Mouse (Mus musculus) CD4-positive helper T cell, adult 2 months (primary cell): ENCODE data around the gene Fam198a.
"Not testable (repeated sequence)": the region's sequence is repeated elsewhere in the genome, so short reads cannot be mapped to it uniquely, and the experiment has no call there.

Source experiments
- DNase-seq: peaks from one replicate; pipeline ENCODE4 v3.0.0-alpha.2; 2012; ENCODE audit warnings: low read depth, missing footprints, low spot score

The Fam198a gene

DNA sequence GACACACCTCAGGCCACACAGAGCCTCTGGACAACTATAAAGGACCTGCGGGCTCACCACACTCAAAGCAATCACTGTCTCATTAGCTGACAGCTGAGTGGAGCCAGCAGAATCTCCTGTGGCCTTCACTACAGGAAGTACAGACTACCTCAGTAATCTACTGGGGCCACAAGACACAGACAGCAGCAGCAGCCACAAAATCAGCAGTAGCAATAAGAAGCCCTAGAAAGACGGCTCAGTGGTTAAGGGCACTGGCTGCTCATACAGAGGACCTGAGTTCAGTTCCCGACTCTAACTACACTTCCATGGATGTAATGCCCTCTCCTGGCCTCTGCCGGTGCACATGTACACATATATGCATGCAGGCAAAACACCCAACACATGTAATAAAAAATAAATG lies 69.5 kb downstream of the Fam198a start:
- no peak for DNase-seq

- not testable (repeated sequence) for DNase-seq
These were observed 70.4 kb downstream of the Fam198a start for GRCm38 (mm10) chr9:122021171-122021570.

DNA sequence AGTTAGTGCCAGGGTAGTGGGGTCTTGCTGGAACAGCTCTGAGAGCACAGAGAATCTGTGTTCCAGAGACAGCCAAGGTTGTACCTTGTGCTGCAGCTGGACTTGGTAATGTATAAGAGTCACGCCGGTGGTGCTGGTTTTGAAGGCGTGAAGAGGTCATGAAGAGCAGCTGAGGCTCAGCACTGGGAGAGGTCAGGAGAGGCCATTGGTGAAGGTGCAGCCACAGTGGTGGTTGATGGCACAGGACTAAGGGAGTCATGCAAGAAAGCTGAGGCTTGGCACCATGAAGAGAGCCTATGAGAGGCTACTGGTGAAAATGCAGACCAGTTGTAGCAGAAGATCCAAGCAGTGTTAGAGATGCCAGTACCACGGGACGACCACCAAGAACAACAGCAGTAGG lies 70.8 kb downstream of the Fam198a start:
- DNase-seq: no peak

GRCm38 (mm10) chr9:122022776-122023175 lies 72.0 kb downstream of the Fam198a start:
- DNase-seq: no peak

DNA sequence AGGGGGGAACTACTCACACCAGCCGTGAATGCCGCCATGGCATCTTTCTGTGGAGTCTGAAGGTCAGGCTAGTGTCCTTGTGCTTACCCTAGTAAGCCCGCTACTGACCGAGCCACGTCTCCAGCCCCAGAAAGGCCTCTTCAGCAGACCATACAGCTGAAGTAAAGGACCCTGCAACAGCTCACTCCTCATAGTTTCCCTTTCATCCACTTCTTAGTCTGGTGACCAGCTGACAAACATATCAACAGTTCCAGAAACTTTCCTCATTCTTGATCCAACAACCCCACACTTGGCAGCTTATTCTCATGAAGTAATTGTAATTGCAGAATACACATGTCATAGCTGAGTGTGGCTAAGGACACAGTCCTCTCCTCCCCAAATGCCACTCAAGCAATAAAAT lies 73.1 kb downstream of the Fam198a start:
- DNase-seq: no peak

DNA sequence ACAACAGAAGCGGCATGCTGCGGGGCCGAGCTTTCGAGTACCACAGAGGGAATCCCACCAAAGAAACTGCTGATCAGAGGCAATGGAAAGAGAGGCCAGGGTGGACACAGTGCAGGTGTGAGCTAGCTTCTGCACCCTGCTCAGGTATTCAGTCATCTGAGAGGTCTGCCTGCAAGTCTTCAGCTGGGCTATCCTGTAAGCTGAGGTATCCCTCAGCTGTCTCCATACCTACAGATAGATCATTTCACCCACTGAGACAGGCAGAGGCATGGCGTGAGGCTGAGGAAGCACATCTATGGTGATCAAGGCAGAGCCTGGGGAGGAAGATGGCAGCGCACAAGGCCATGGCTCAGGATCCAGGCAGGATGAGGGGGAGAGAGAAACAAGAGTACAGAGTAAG lies 73.6 kb downstream of the Fam198a start:
- DNase-seq: no peak

- no peak for DNase-seq
These were observed 75.2 kb downstream of the Fam198a start for GRCm38 (mm10) chr9:122025855-122026590.

DNA sequence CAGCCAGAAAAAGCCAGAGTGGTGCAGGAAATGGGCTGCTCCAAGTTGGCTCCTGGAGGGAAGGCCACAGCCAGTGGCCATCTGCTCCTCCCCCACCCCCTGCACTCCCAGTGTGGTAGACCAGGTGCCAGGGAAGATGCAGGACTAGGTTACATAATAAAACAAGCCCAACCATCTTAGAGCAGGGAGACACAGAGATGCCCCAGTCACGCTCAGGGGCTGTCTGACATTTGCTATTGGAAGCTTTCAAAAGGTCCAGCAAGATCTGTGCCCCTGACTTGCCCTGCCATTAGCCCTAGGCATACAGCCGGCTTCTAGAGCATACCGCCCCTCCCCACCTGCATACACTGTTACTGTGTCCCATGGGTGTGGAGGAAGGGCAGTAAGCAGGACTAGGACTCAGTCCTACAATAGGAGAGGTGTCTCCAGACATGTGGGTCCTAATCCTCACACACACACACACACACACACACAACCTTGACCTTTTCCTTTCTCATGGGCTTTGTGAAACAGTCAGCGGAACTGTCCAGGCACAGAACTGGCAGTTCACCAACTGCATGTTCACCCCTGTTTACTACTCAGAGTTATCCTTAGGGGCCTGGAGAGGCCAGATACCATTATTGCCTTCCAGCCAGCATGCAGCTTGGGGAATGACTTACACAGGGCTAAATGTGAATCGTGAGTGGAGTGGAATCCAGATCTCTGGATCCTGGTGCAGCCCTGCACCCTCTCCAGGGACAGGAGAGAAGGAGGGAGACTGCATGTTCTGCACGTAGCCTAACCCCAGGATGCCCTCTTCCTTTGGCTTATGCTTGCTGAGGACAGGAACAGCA lies 76.5 kb downstream of the Fam198a start:
- DNase-seq: no peak

- DNase-seq: no peak
These were observed 77.3 kb downstream of the Fam198a start for GRCm38 (mm10) chr9:122027914-122028745.

DNA sequence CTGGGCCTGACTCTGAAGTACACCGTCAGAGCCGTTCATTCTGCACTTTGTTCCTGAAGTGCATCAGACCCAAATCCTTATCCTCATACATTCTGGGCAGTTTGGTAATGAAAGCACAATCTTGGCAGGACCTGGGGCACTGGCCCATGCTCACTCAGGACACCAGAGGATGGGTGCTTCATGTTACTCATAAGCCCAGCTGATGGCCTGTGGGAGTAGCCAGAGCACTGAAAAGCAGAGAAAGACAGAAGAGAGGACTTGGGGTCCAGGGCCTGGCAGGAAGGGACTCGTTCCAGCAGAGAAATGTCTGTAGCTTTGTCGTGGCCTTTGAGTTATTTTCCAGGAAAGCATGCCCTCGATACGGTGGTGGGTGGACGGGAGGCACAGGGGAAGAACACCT lies 79.0 kb downstream of the Fam198a start:
- DNase-seq: no peak
